Mouse (Mus musculus) stomach, embryonic 16.5 days (tissue): ENCODE results near the gene Aaas. TPM values are rescaled to one million over a fixed set of nuclear protein-coding genes. Genes with fewer than 3 reads are reported as not detected.

Source experiments
- ATAC-seq: fragments of 200-750 bp; cut with Nextera tagmentation; 2 replicates; pipeline ENCODE4 v1.8.0; 2017; ENCODE audit warnings: moderate number of reproducible peaks, moderate TSS enrichment; ENCODE audit not compliant: insufficient read depth, low FRiP score
- H3K27ac ChIP-seq: fragments of 300-500 bp; sonication (generic); 2 replicates; pipeline ENCODE4 v1.5.1; 2014; ENCODE audit warnings: low read length
- H3K27me3 ChIP-seq: fragments of 300-500 bp; sonication (generic); 2 replicates; pipeline ENCODE4 v1.6.1; 2014; ENCODE audit warnings: low read length, control low read depth, mixed read lengths; ENCODE audit not compliant: control insufficient read depth, insufficient read depth
- H3K36me3 ChIP-seq: fragments of 300-500 bp; sonication (generic); 2 replicates; pipeline ENCODE4 v1.6.1; 2014; ENCODE audit warnings: low read length; ENCODE audit not compliant: control insufficient read depth, insufficient read depth
- H3K4me1 ChIP-seq: fragments of 300-500 bp; sonication (generic); 2 replicates; pipeline ENCODE4 v1.6.1; 2014; ENCODE audit warnings: low read length, control low read depth, mixed read lengths; ENCODE audit not compliant: control insufficient read depth, insufficient read depth
- H3K4me2 ChIP-seq: fragments of 300-500 bp; sonication (generic); 2 replicates; pipeline ENCODE4 v1.6.1; 2014; ENCODE audit warnings: low read depth, low read length, mixed read lengths
- H3K4me3 ChIP-seq: fragments of 300-500 bp; sonication (generic); replicated peaks from 2 replicates; pipeline ENCODE4 v1.5.1; 2014; ENCODE audit warnings: mild to moderate bottlenecking, low read length
- H3K9ac ChIP-seq: fragments of 300-500 bp; sonication (generic); 2 replicates; pipeline ENCODE4 v1.6.1; 2014; ENCODE audit warnings: low read length
- H3K9me3 ChIP-seq: fragments of 300-500 bp; sonication (generic); replicated peaks from 2 replicates; pipeline ENCODE4 v1.6.1; 2016; ENCODE audit warnings: low read length, control low read depth; ENCODE audit not compliant: control insufficient read depth
- WGBS: fragments of 180-500 bp; shearing (Covaris S2); extraction: QIAGEN DNeasy Blood & Tissue Kit; methylation state at CpG from one replicate; pipeline ENCODE4 v1.1.7; 2014; 5-methylcytosine and 5-hydroxymethylcytosine counted together
- polyA plus RNA-seq: library from polyadenylated mRNA; unstranded; fragments of >200 nt; fragmentation: Nextera tagmentation; extraction: Ambion mirVana; gene quantifications from 2 replicates; pipeline ENCODE4 v1.2.1, GENCODE M21; 2015

The Aaas gene
- polyA plus RNA-seq, 1 experiment from 2014 or later: 55.4 TPM

GRCm38 (mm10) chr15:102364678-102365077, 14.1 kb upstream of the Aaas start:
- no peak overlapping the region for H3K4me2 ChIP-seq
- WGBS: 92% methylated on average over 1 of the region's 1 CpGs
- no peak overlapping the region for H3K9ac ChIP-seq
- ATAC-seq: no peak
- H3K4me3 ChIP-seq: no peak overlapping the region
- no peaks in the 10 kb centered on the region for H3K9me3 ChIP-seq
- peaks cover 21% of the 10 kb centered on the region for H3K4me1 ChIP-seq
- no peaks in the 10 kb centered on the region; the same call in 1 of the 2 replicates for H3K27me3 ChIP-seq
- no peaks in the 10 kb centered on the region for H3K36me3 ChIP-seq
- H3K27ac ChIP-seq: no peak overlapping the region

- H3K27ac ChIP-seq: peak overlapping the region; percentile 46; the same call in 1 of the 2 replicates
- 9% methylated on average over 14 of the region's 14 CpGs for WGBS
- H3K4me3 ChIP-seq: peak overlapping the region; percentile 29
- H3K36me3 ChIP-seq: no peaks in the 10 kb centered on the region
- H3K4me1 ChIP-seq: peaks cover 30% of the 10 kb centered on the region
- H3K9ac ChIP-seq: peak overlapping the region; percentile 65
- peak; percentile 66; the same call in 1 of the 2 replicates for ATAC-seq
- H3K4me2 ChIP-seq: peak overlapping the region; percentile 52
- no peaks in the 10 kb centered on the region for H3K9me3 ChIP-seq
- H3K27me3 ChIP-seq: peaks cover 13% of the 10 kb centered on the region
Observed at GRCm38 (mm10) chr15:102362648-102363047, 12.1 kb upstream of the Aaas start.

- Histone ChIP-seq H3K9me3 (no peaks in the 10 kb centered on the region), H3K27ac (no peak overlapping the region), H3K4me2 (no peak overlapping the region), H3K9ac (no peak overlapping the region), H3K4me1 (peaks cover 22% of the 10 kb centered on the region), H3K4me3 (no peak overlapping the region), H3K36me3 (no peaks in the 10 kb centered on the region), H3K27me3 (peaks cover 15% of the 10 kb centered on the region)
- WGBS: 35% methylated on average over 5 of the region's 5 CpGs
- ATAC-seq: no peak
Observed at GRCm38 (mm10) chr15:102358834-102359233, 8.3 kb upstream of the Aaas start.

- H3K9me3 ChIP-seq: no peaks in the 10 kb centered on the region
- H3K4me3 ChIP-seq: peak overlapping the region; percentile 7; the same call in 1 of the 2 replicates
- H3K4me1 ChIP-seq: peaks cover 22% of the 10 kb centered on the region
- no peaks in the 10 kb centered on the region for H3K36me3 ChIP-seq
- H3K27me3 ChIP-seq: peaks cover 15% of the 10 kb centered on the region
- 7% methylated on average over 25 of the region's 25 CpGs for WGBS
- H3K27ac ChIP-seq: no peak overlapping the region
- ATAC-seq: no peak
- H3K9ac ChIP-seq: peak overlapping the region; percentile 61
- H3K4me2 ChIP-seq: peak overlapping the region; percentile 39
Observed at GRCm38 (mm10) chr15:102358126-102358525, 7.6 kb upstream of the Aaas start.

- no peaks in the 10 kb centered on the region for H3K9me3 ChIP-seq
- WGBS: 59% methylated on average over 16 of the region's 16 CpGs
- peak overlapping the region; percentile 77; the same call in 1 of the 2 replicates for H3K27ac ChIP-seq
- H3K27me3 ChIP-seq: peaks cover 15% of the 10 kb centered on the region
- H3K36me3 ChIP-seq: no peaks in the 10 kb centered on the region
- ATAC-seq: no peak
- H3K4me2 ChIP-seq: peak overlapping the region; percentile 99; the same call in 1 of the 2 replicates
- H3K9ac ChIP-seq: no peak overlapping the region
- peak overlapping the region; percentile 63; the same call in 1 of the 2 replicates for H3K4me3 ChIP-seq
- peaks cover 11% of the 10 kb centered on the region; the same call in 1 of the 2 replicates for H3K4me1 ChIP-seq
Observed at GRCm38 (mm10) chr15:102356501-102357325, 6.1 kb upstream of the Aaas start.

- peaks cover 14% of the 10 kb centered on the region for H3K4me1 ChIP-seq
- H3K27ac ChIP-seq: peak overlapping the region; percentile 77
- H3K36me3 ChIP-seq: no peaks in the 10 kb centered on the region
- peak overlapping the region; percentile 99 for H3K4me2 ChIP-seq
- ATAC-seq: peak; percentile 42; the same call in 1 of the 2 replicates
- peaks cover 15% of the 10 kb centered on the region for H3K27me3 ChIP-seq
- 6% methylated on average over 38 of the region's 38 CpGs for WGBS
- H3K4me3 ChIP-seq: peak overlapping the region; percentile 63
- H3K9me3 ChIP-seq: no peaks in the 10 kb centered on the region
- H3K9ac ChIP-seq: peak overlapping the region; percentile 80
Observed at GRCm38 (mm10) chr15:102355871-102356441, 5.4 kb upstream of the Aaas start.

GRCm38 (mm10) chr15:102355134-102355870, 4.7 kb upstream of the Aaas start:
- H3K4me1 ChIP-seq: peaks cover 15% of the 10 kb centered on the region
- no peaks in the 10 kb centered on the region for H3K9me3 ChIP-seq
- H3K36me3 ChIP-seq: no peaks in the 10 kb centered on the region
- peak; percentile 56; the same call in 1 of the 2 replicates for ATAC-seq
- peak overlapping the region; percentile 80 for H3K9ac ChIP-seq
- peaks cover 15% of the 10 kb centered on the region for H3K27me3 ChIP-seq
- H3K4me3 ChIP-seq: peak overlapping the region; percentile 63
- WGBS: under 1% methylated on average over 44 of the region's 49 CpGs
- peak overlapping the region; percentile 99 for H3K4me2 ChIP-seq
- H3K27ac ChIP-seq: peak overlapping the region; percentile 77

GRCm38 (mm10) chr15:102353986-102354385, 3.4 kb upstream of the Aaas start:
- peaks cover 12% of the 10 kb centered on the region for H3K27me3 ChIP-seq
- H3K9me3 ChIP-seq: no peaks in the 10 kb centered on the region
- no peak overlapping the region for H3K27ac ChIP-seq
- no peaks in the 10 kb centered on the region for H3K36me3 ChIP-seq
- no peak overlapping the region for H3K4me3 ChIP-seq
- ATAC-seq: no peak
- no peak overlapping the region for H3K9ac ChIP-seq
- peaks cover 21% of the 10 kb centered on the region for H3K4me1 ChIP-seq
- H3K4me2 ChIP-seq: no peak overlapping the region
- WGBS: 86% methylated on average over 2 of the region's 2 CpGs
